Mouse (Mus musculus) heart, embryonic 16.5 days (tissue): Measurements from ENCODE around the gene Coa4. TPM values are rescaled to one million over a fixed set of nuclear protein-coding genes. Genes with fewer than 3 reads are reported as not detected.
"Not testable (repeated sequence)": the region's sequence is repeated elsewhere in the genome, so short reads cannot be mapped to it uniquely, and the experiment has no call there.

ENCODE experiments used
- ATAC-seq: fragments of 200-750 bp; cut with Nextera tagmentation; replicated peaks from 2 replicates; pipeline ENCODE4 v1.8.0; 2017; ENCODE audit warnings: moderate number of reproducible peaks; ENCODE audit not compliant: insufficient read depth, low FRiP score; ENCODE audit errors: extremely low read depth
- H3K27ac ChIP-seq: fragments of 300-500 bp; sonication (generic); 2 replicates; pipeline ENCODE4 v1.5.1; 2014; ENCODE audit warnings: mild to moderate bottlenecking, low read length, control low read depth, moderate library complexity
- H3K27me3 ChIP-seq: fragments of 300-500 bp; sonication (generic); 2 replicates; pipeline ENCODE4 v1.6.1; 2014; ENCODE audit warnings: low read length, mixed read lengths; ENCODE audit not compliant: control insufficient read depth, insufficient read depth
- H3K36me3 ChIP-seq: fragments of 300-500 bp; sonication (generic); 2 replicates; pipeline ENCODE4 v1.6.1; 2014; ENCODE audit not compliant: control insufficient read depth, insufficient read depth
- H3K4me1 ChIP-seq: fragments of 300-500 bp; sonication (generic); 2 replicates; pipeline ENCODE4 v1.6.1; 2014; ENCODE audit warnings: low read length, mixed read lengths; ENCODE audit not compliant: control insufficient read depth, insufficient read depth
- H3K4me2 ChIP-seq: fragments of 300-500 bp; sonication (generic); 2 replicates; pipeline ENCODE4 v1.6.1; 2014; ENCODE audit warnings: low read depth, mild to moderate bottlenecking, control low read depth, low read length
- H3K4me3 ChIP-seq: fragments of 300-500 bp; sonication (generic); 2 replicates; pipeline ENCODE4 v1.5.1; 2014; ENCODE audit warnings: mild to moderate bottlenecking, control low read depth, low read length
- H3K9ac ChIP-seq: fragments of 300-500 bp; sonication (generic); 2 replicates; pipeline ENCODE4 v1.6.1; 2014; ENCODE audit warnings: low read length, control low read depth
- H3K9me3 ChIP-seq: fragments of 300-500 bp; sonication (generic); replicated peaks from 2 replicates; pipeline ENCODE4 v1.6.1; 2016; ENCODE audit warnings: low read length; ENCODE audit not compliant: control insufficient read depth
- WGBS: fragments of 180-500 bp; shearing (Covaris S2); extraction: QIAGEN DNeasy Blood & Tissue Kit; methylation state at CpG from one replicate; pipeline ENCODE4 v1.1.7; 2014; 5-methylcytosine and 5-hydroxymethylcytosine counted together
- polyA plus RNA-seq: library from polyadenylated mRNA; unstranded; fragments of >200 nt; fragmentation: Nextera tagmentation; extraction: Ambion mirVana; gene quantifications from 2 replicates; pipeline ENCODE4 v1.2.1, GENCODE M21; 2015

Gene Coa4
- polyA plus RNA-seq, 1 experiment from 2014 or later, result 24.0 TPM

DNA sequence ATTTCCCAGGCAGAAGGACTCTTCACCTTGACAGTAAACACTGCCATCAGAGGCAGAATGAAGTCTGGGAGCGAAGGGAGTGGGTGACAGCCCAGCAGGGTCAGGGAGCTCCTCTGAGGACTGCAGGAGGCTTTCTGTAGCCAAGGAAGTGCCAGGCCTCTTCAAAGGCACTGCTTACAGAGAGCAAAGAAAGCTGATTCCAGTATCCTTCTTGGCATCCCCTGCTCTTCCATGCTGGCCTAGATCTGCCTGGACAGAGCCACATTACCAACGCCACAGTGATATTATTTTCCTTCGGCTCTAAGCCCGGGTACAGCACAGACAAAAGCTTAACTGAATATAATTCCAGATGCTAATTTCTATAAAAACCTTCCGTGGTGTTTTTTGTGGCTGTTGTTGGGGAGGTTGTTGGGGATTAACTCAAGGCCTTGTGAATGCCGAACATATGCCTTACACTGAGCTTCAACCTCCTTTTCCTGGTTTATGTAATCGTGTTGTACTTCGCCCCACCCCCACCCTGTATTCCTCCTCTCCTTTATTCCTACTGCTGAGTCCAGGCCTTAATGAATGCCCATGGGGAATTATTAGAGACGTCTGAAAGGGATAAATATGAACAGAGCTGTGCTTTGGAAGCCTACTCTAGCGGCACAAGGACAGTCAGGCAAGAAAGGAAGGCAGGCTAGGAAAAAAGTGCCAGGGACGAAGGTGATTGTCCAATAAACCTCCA lies 25.2 kb downstream of the Coa4 start:
- no peaks in the 10 kb centered on the region for H3K27me3 ChIP-seq
- H3K9ac ChIP-seq, result no peak overlapping the region
- no peak overlapping the region for H3K4me3 ChIP-seq
- H3K27ac ChIP-seq, result no peak overlapping the region
- H3K9me3 ChIP-seq, result no peaks in the 10 kb centered on the region
- ATAC-seq, result no peak
- 0 out of 2 replicates have a peak, but pooled peaks cover 3% of the 10 kb centered on the region for H3K4me1 ChIP-seq
- no peak overlapping the region for H3K4me2 ChIP-seq
- H3K36me3 ChIP-seq, result peaks cover 5% of the 10 kb centered on the region; the same call in 1 of the 2 replicates
- WGBS, result 81% methylated on average over 11 of the region's 11 CpGs

DNA sequence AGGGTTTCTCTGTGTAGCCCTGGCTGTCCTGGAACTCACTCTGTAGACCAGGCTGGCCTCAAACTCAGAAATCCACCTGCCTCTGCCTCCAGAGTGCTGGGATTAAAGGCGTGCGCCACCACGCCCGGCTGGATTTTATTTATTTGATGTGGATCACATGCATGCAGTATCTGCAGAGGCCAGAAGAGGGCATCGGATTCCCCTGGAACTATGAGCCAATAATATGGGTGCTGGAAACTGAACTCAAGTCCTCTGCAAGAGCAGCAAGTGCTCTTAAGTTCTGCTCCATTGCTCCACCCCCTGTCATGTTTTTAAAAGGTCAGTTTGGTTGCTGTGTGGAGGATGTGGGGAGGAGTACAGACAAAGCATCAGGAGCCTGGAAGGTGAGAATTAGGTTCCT lies 30.4 kb downstream of the Coa4 start:
- not testable (repeated sequence) for H3K27me3 ChIP-seq, ATAC-seq
- WGBS, result 83% methylated on average over 5 of the region's 5 CpGs

DNA sequence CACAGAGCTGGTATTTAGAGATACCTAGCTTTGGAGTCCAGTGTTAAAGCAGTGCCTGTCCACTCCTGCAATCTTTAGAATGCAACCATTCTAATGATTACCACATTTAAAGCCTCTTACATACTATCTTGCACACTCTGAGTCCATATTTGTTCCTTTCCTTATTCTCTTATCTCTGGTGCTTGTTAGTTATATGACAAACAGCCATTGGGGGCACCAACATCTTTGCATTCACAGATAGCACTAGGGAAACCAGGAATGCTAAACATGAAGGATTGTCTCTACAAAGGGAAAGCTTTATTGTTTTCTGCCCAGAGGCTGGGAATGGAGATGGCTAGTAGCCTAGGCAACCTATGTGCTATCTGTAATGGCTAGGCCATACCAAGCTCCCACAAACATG lies 33.0 kb downstream of the Coa4 start:
- no peak for ATAC-seq
- H3K9ac ChIP-seq, result no peak overlapping the region
- H3K9me3 ChIP-seq, result no peaks in the 10 kb centered on the region; the same call in 1 of the 2 replicates
- H3K4me3 ChIP-seq, result no peak overlapping the region
- H3K27ac ChIP-seq, result no peak overlapping the region
- H3K36me3 ChIP-seq, result peaks cover 12% of the 10 kb centered on the region
- no peak overlapping the region for H3K4me2 ChIP-seq
- H3K4me1 ChIP-seq, result no peaks in the 10 kb centered on the region
- no peaks in the 10 kb centered on the region for H3K27me3 ChIP-seq

More for the DNA sequence above, 30.4 kb downstream of the Coa4 start:
- H3K36me3 ChIP-seq, result peaks cover 11% of the 10 kb centered on the region
- not testable (repeated sequence) for H3K9me3 ChIP-seq, H3K9ac ChIP-seq, H3K4me3 ChIP-seq, H3K4me2 ChIP-seq, H3K4me1 ChIP-seq, H3K27ac ChIP-seq

DNA sequence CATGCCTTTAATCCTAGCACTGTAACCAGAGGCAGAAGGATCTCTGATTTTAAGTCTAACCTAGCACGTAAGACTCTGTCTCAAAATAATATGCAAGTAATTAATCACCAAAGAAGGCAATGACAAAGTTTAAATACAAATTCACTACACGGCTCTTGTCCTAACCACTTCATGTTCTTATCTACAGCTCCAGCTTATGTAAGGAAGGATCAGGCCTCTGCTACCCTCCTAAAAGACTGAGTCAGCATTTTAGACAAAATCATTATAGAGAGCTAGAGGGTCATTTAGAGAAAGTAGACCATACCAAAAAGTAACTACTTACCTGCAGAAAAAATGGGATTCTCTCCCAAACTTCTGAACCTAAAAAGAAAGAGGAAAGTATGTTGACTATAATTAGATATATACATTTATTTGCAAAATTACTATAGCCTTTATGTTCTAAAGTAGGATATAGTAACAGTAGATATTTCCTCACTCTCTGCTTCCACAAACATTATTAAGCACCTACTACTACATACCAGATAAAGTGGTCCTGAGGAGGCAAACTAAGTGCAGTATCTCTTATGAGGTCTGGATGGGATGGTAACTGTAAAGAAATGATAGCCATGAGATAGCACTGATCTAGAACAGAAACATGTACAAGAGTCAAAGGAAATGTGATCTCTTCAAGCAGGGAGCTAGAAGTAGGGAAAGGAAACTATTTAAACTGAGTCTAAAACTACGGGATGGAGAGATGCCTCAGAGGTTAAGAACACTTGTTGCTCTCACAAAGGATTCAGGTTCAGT lies 34.3 kb downstream of the Coa4 start:
- Histone ChIP-seq H3K4me2 (no peak overlapping the region), H3K27me3 (no peaks in the 10 kb centered on the region), H3K27ac (no peak overlapping the region), H3K9ac (no peak overlapping the region), H3K36me3 (peaks cover 11% of the 10 kb centered on the region), H3K4me3 (no peak overlapping the region), H3K9me3 (no peaks in the 10 kb centered on the region; the same call in 1 of the 2 replicates), H3K4me1 (no peaks in the 10 kb centered on the region)
- 76% methylated on average over 3 of the region's 3 CpGs for WGBS
- no peak for ATAC-seq

GRCm38 (mm10) chr7:100572061-100572460 lies 35.2 kb downstream of the Coa4 start:
- H3K9me3 ChIP-seq, result no peaks in the 10 kb centered on the region; the same call in 1 of the 2 replicates
- H3K9ac ChIP-seq, result no peak overlapping the region
- no peak overlapping the region for H3K4me3 ChIP-seq
- WGBS, result 80% methylated on average over 4 of the region's 4 CpGs
- ATAC-seq, result no peak
- no peak overlapping the region for H3K4me2 ChIP-seq
- no peaks in the 10 kb centered on the region for H3K27me3 ChIP-seq
- H3K27ac ChIP-seq, result no peak overlapping the region
- H3K4me1 ChIP-seq, result no peaks in the 10 kb centered on the region
- peaks cover 11% of the 10 kb centered on the region for H3K36me3 ChIP-seq

DNA sequence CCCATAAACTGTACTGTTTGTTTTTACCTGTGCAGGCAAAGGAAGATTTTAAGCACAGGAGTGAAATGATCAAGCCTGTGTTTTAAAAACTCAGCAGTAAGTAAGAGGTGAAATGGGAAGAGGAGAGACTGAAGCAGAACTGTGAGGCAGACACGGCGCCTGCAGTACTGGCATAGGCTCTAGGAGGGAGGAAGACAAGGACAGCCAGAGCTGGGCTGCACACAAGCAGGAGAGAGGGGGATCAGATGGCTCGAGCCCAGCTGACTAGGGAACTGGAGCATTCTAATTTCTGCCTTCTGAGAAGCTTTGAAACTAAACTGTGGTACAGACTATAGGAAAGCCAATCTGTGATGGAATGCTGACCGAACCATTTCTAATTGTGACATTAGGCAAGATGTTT lies 35.8 kb downstream of the Coa4 start:
- WGBS, result 76% methylated on average over 4 of the region's 4 CpGs
- Histone ChIP-seq H3K27me3 (no peaks in the 10 kb centered on the region), H3K4me2 (no peak overlapping the region), H3K9me3 (no peaks in the 10 kb centered on the region), H3K4me3 (no peak overlapping the region), H3K4me1 (no peaks in the 10 kb centered on the region), H3K9ac (no peak overlapping the region), H3K36me3 (peaks cover 6% of the 10 kb centered on the region), H3K27ac (no peak overlapping the region)
- no peak for ATAC-seq

GRCm38 (mm10) chr7:100578794-100579193 lies 41.9 kb downstream of the Coa4 start:
- Histone ChIP-seq H3K27ac (no peak overlapping the region), H3K4me2 (no peak overlapping the region), H3K4me1 (peaks cover 9% of the 10 kb centered on the region), H3K9me3 (no peaks in the 10 kb centered on the region), H3K27me3 (no peaks in the 10 kb centered on the region), H3K4me3 (no peak overlapping the region), H3K9ac (no peak overlapping the region), H3K36me3 (peaks cover 3% of the 10 kb centered on the region; the same call in 1 of the 2 replicates)
- ATAC-seq, result no peak
- 58% methylated on average over 2 of the region's 2 CpGs for WGBS

DNA sequence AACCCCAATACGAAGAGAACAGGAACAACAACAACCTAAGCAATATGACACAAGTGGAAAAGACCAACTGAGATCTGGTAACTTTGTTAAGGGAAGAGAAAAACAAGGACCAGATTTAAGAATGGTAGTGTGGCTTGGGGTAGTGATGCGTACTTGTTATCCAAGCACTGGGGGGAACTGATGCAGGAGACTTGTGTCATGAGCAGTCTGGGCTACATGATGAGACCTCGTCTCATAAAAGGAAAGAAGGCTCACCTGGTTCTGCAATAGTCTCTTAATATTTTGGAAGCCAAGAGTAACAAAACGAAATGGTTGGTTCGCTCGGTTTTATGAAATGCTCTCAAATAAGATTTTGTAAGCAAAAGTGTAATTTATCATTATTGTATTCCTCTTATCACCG lies 45.4 kb downstream of the Coa4 start:
- H3K9me3 ChIP-seq, result no peaks in the 10 kb centered on the region
- ATAC-seq, result no peak
- H3K27ac ChIP-seq, result no peak overlapping the region; the same call in 1 of the 2 replicates
- 44% methylated on average over 7 of the region's 7 CpGs for WGBS
- peak overlapping the region; percentile 91 for H3K9ac ChIP-seq
- H3K36me3 ChIP-seq, result no peaks in the 10 kb centered on the region
- peak overlapping the region; percentile 84 for H3K4me2 ChIP-seq
- H3K4me1 ChIP-seq, result peaks cover 9% of the 10 kb centered on the region
- no peaks in the 10 kb centered on the region for H3K27me3 ChIP-seq
- peak overlapping the region; percentile 73 for H3K4me3 ChIP-seq

DNA sequence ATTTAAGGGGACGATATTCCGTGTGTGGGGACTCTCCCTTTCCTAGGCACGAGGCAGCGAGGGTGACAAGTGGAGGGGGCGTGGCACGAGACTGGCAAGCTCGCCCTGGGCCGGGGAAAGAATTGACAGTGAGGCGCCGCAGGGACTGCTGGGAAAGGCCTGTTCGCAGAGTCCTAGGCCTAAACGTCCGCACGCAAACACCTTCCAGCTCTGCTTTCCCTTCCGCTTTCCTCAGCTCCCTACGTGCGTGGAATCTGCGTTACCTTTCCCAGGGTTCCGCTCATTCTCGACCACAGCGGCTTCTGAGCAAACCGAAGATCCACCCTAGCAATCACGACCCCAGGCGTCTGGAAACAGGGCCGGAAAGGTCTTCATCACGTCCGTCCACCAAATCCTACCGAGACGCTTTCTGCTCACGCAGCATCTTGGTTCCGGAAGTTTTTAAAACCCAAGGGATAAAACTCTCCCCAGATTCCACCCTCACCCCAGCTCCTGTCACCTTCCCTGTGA lies 45.9 kb downstream of the Coa4 start:
- peaks cover 9% of the 10 kb centered on the region for H3K4me1 ChIP-seq
- H3K36me3 ChIP-seq, result no peaks in the 10 kb centered on the region
- no peaks in the 10 kb centered on the region for H3K27me3 ChIP-seq
- no peaks in the 10 kb centered on the region for H3K9me3 ChIP-seq
- H3K4me3 ChIP-seq, result peak overlapping the region; percentile 73
- peak overlapping the region; percentile 94 for H3K27ac ChIP-seq
- peak overlapping the region; percentile 91 for H3K9ac ChIP-seq
- peak; percentile 85 for ATAC-seq
- under 1% methylated on average over 31 of the region's 31 CpGs for WGBS
- peak overlapping the region; percentile 84 for H3K4me2 ChIP-seq
